Mouse (Mus musculus) liver, adult 10 weeks (tissue): ENCODE results near the gene Ccdc85a. TPM values are rescaled to one million over a fixed set of nuclear protein-coding genes. Genes with fewer than 3 reads are reported as not detected.

ENCODE experiments used
- polyA plus RNA-seq: library from polyadenylated mRNA; stranded (reverse); fragments of 350-450 nt; fragmentation: Illumina TruSeq; extraction: RNeasy Lipid Tissue Mini Kit (QIAGEN cat#74804); gene quantifications from one replicate; pipeline ENCODE4 v1.2.3, GENCODE M21; 2014; ENCODE audit warnings: low read depth, low replicate concordance

The Ccdc85a gene
- polyA plus RNA-seq = not detected

GRCm38 (mm10) chr11:28583911-28584434, at the start of gene Ccdc85a:
Gene Ccdc85a (minus strand): TSS chr11:28584324.

GRCm38 (mm10) chr11:28339224-28340150, 244.6 kb downstream of the Ccdc85a start, which contains the start of gene Gm6685:
Gene Gm6685 (minus strand): TSS chr11:28339867.

Other genes with a start within 250 kb of the Ccdc85a start
- not detected for gene Gm6685, start 244.5 kb downstream of the Ccdc85a start, polyA plus RNA-seq